Mouse (Mus musculus) MEL (cell line): ENCODE measurements around the gene Dock4. TPM values are rescaled to one million over a fixed set of nuclear protein-coding genes. Genes with fewer than 3 reads are reported as not detected.
A peak's percentile ranks its signal among the peaks of the same experiment; 100 is the strongest.

Experiments used
- DNase-seq: peaks from one replicate; pipeline ENCODE4 v3.0.0; 2011; ENCODE audit warnings: low read depth, low spot score
- H3K27ac ChIP-seq: 2 replicates; pipeline ENCODE4 v1.5.1; 2012; ENCODE audit warnings: low read depth, mild to moderate bottlenecking, control low read depth, low read length, moderate library complexity; ENCODE audit not compliant: control insufficient read depth
- H3K27me3 ChIP-seq, 2 experiments: fragments of 150-350 bp in 1 of 2; sonication (generic) in 1 of 2; 2 replicates each; pipeline ENCODE4 v1.6.1; 2012; ENCODE audit warnings: low read length in 2 of 2, mild to moderate bottlenecking in 2 of 2, improper control_type of control experiment in 1 of 2, moderate library complexity in 1 of 2; ENCODE audit not compliant: insufficient read depth in 2 of 2, control insufficient read depth in 1 of 2
- H3K36me3 ChIP-seq, 2 experiments: 2 replicates each; pipeline ENCODE4 v1.6.1; 2012 to 2014; ENCODE audit warnings: low read length in 2 of 2, improper control_type of control experiment in 1 of 2, inconsistent platforms in 1 of 2, mild to moderate bottlenecking in 1 of 2; ENCODE audit not compliant: insufficient read depth in 2 of 2, control insufficient read depth in 1 of 2
- H3K4me1 ChIP-seq, 2 experiments: fragments of 150-350 bp in 1 of 2; sonication (generic) in 1 of 2; 2 replicates each; pipeline ENCODE4 v1.6.1; 2012; ENCODE audit warnings: low read length in 2 of 2, improper control_type of control experiment in 1 of 2, mild to moderate bottlenecking in 1 of 2; ENCODE audit not compliant: insufficient read depth in 2 of 2, control insufficient read depth in 1 of 2
- H3K4me3 ChIP-seq, 2 experiments: fragments of 150-350 bp in 1 of 2; sonication (generic) in 1 of 2; 2 replicates each; pipeline ENCODE4 v1.5.1; 2012; ENCODE audit warnings: low read depth in 2 of 2, low read length in 2 of 2, mild to moderate bottlenecking in 2 of 2, moderate library complexity in 2 of 2, control low read depth in 1 of 2, improper control_type of control experiment in 1 of 2; ENCODE audit not compliant: control insufficient read depth in 1 of 2, insufficient read depth in 1 of 2
- H3K79me2 ChIP-seq: 2 replicates; pipeline ENCODE4 v1.6.1; 2012; ENCODE audit warnings: mild to moderate bottlenecking, low read length, moderate library complexity; ENCODE audit not compliant: control insufficient read depth, poor library complexity, insufficient read depth
- H3K9ac ChIP-seq: 2 replicates; pipeline ENCODE4 v1.6.1; 2012; ENCODE audit warnings: low read depth, mild to moderate bottlenecking, control low read depth, low read length, moderate library complexity; ENCODE audit not compliant: control insufficient read depth, poor library complexity, severe bottlenecking
- H3K9me3 ChIP-seq: fragments of 150-350 bp; sonication (generic); replicated peaks from 2 replicates; pipeline ENCODE4 v1.6.1; 2012; ENCODE audit warnings: mild to moderate bottlenecking, low read length, improper control_type of control experiment, moderate library complexity; ENCODE audit not compliant: insufficient read depth
- CTCF ChIP-seq, 3 experiments: IDR thresholded peaks in 2 of 3; conservative IDR thresholded peaks in 1 of 3; 2 replicates each; pipeline ENCODE4 v1.5.1; 2011 to 2012; ENCODE audit warnings: low read length in 3 of 3, low read depth in 2 of 3, mild to moderate bottlenecking in 2 of 3, improper control_type of control experiment in 1 of 3, inconsistent platforms in 1 of 3, mixed read lengths in 1 of 3, moderate library complexity in 1 of 3; ENCODE audit not compliant: control insufficient read depth in 1 of 3, insufficient read depth in 1 of 3, poor library complexity in 1 of 3, severe bottlenecking in 1 of 3
- ELF1 ChIP-seq: IDR thresholded peaks from 2 replicates; pipeline ENCODE4 v1.6.1; 2014; ENCODE audit warnings: low read depth, mild to moderate bottlenecking, inconsistent platforms, low read length, improper control_type of control experiment, moderate library complexity
- EP300 ChIP-seq, 2 experiments: IDR thresholded peaks; 2 replicates each; pipeline ENCODE4 v1.6.1; 2011; ENCODE audit warnings: improper control_type of control experiment in 2 of 2, low read length in 2 of 2, low read depth in 1 of 2, mild to moderate bottlenecking in 1 of 2
- ETS1 ChIP-seq: IDR thresholded peaks from 2 replicates; pipeline ENCODE4 v1.6.1; 2012; ENCODE audit warnings: low read depth, mild to moderate bottlenecking, inconsistent platforms, low read length, improper control_type of control experiment, moderate library complexity
- GABPA ChIP-seq: IDR thresholded peaks from 2 replicates; pipeline ENCODE4 v1.6.1; 2012; ENCODE audit warnings: low read depth, mild to moderate bottlenecking, inconsistent platforms, low read length, improper control_type of control experiment, moderate library complexity
- GATA1 ChIP-seq: IDR thresholded peaks from 2 replicates; pipeline ENCODE4 v1.6.1; 2011; ENCODE audit warnings: low read depth, low read length, improper control_type of control experiment
- JUND ChIP-seq: IDR thresholded peaks from 2 replicates; pipeline ENCODE4 v1.6.1; 2011; ENCODE audit warnings: low read depth, mild to moderate bottlenecking, improper control_type of control experiment, low read length
- KAT2A ChIP-seq: conservative IDR thresholded peaks from 2 replicates; pipeline ENCODE4 v1.6.1; 2012; ENCODE audit warnings: low read depth, low read length, improper control_type of control experiment, inconsistent platforms
- MAFK ChIP-seq: IDR thresholded peaks from 2 replicates; pipeline ENCODE4 v1.6.1; 2011; ENCODE audit warnings: low read depth, mild to moderate bottlenecking, low read length, improper control_type of control experiment, borderline replicate concordance
- MAX ChIP-seq: IDR thresholded peaks from 2 replicates; pipeline ENCODE4 v1.6.1; 2011; ENCODE audit warnings: low read length, improper control_type of control experiment
- MEF2A ChIP-seq: IDR thresholded peaks from 2 replicates; pipeline ENCODE4 v1.6.1; 2014; ENCODE audit warnings: low read depth, mild to moderate bottlenecking, inconsistent platforms, low read length, improper control_type of control experiment; ENCODE audit not compliant: poor library complexity, insufficient replicate concordance, severe bottlenecking; ENCODE audit errors: extremely low read depth
- MYB ChIP-seq: IDR thresholded peaks from 2 replicates; pipeline ENCODE4 v1.6.1; 2011; ENCODE audit warnings: mild to moderate bottlenecking, low read depth, low read length, improper control_type of control experiment
- NELFE ChIP-seq: IDR thresholded peaks from 2 replicates; pipeline ENCODE4 v1.6.1; 2011; ENCODE audit warnings: low read depth, low read length, improper control_type of control experiment
- POLR2AphosphoS2 ChIP-seq: IDR thresholded peaks from 2 replicates; pipeline ENCODE4 v1.6.1; 2011; ENCODE audit warnings: low read length, improper control_type of control experiment
- RAD21 ChIP-seq: IDR thresholded peaks from 2 replicates; pipeline ENCODE4 v1.6.1; 2011; ENCODE audit warnings: mild to moderate bottlenecking, low read depth, low read length, improper control_type of control experiment
- SIN3A ChIP-seq: IDR thresholded peaks from 2 replicates; pipeline ENCODE4 v1.6.1; 2012; ENCODE audit warnings: low read length, improper control_type of control experiment, inconsistent platforms
- SMC3 ChIP-seq: IDR thresholded peaks from 2 replicates; pipeline ENCODE4 v1.6.1; 2011; ENCODE audit warnings: low read depth, low read length, improper control_type of control experiment
- TCF12 ChIP-seq: IDR thresholded peaks from 2 replicates; pipeline ENCODE4 v1.6.1; 2014; ENCODE audit warnings: low read depth, mild to moderate bottlenecking, inconsistent platforms, low read length, improper control_type of control experiment, moderate library complexity
- UBTF ChIP-seq: IDR thresholded peaks from 2 replicates; pipeline ENCODE4 v1.6.1; 2012; ENCODE audit warnings: low read depth, mild to moderate bottlenecking, inconsistent platforms, low read length, improper control_type of control experiment, moderate library complexity, borderline replicate concordance; ENCODE audit not compliant: insufficient read depth
- USF2 ChIP-seq, 2 experiments: IDR thresholded peaks; 2 replicates each; pipeline ENCODE4 v1.6.1; 2011 to 2012; ENCODE audit warnings: improper control_type of control experiment in 2 of 2, low read length in 2 of 2, borderline replicate concordance in 1 of 2, inconsistent platforms in 1 of 2, low read depth in 1 of 2, mild to moderate bottlenecking in 1 of 2; ENCODE audit not compliant: insufficient read depth in 1 of 2
- ZC3H11A ChIP-seq: IDR thresholded peaks from 2 replicates; pipeline ENCODE4 v1.6.1; 2012; ENCODE audit warnings: low read depth, mild to moderate bottlenecking, inconsistent platforms, low read length, improper control_type of control experiment
- ZKSCAN1 ChIP-seq: IDR thresholded peaks from 2 replicates; pipeline ENCODE4 v1.6.1; 2012; ENCODE audit warnings: low read depth, mild to moderate bottlenecking, inconsistent platforms, low read length, improper control_type of control experiment, moderate library complexity
- ZNF384 ChIP-seq: IDR thresholded peaks from 2 replicates; pipeline ENCODE4 v1.6.1; 2012; ENCODE audit warnings: low read depth, mild to moderate bottlenecking, inconsistent platforms, low read length, improper control_type of control experiment
- polyA plus RNA-seq, 2 experiments: library from polyadenylated mRNA; stranded (reverse) in 1 of 2; unstranded in 1 of 2; fragments of >175 nt in 1 of 2; fragments of >200 nt in 1 of 2; gene quantifications; 2 replicates each; pipeline versions ENCODE4 v1.2.1 to v1.2.4; 2012; ENCODE audit warnings: low replicate concordance in 2 of 2, low read depth in 1 of 2; ENCODE audit not compliant: insufficient read length in 2 of 2, insufficient read depth in 1 of 2, missing spikeins in 1 of 2
- total RNA-seq: library from RNA; depleted of rRNA; stranded (reverse); fragments of 300-350 nt; gene quantifications from 2 replicates; pipeline ENCODE4 v1.2.3, GENCODE M21; 2012

Dock4 gene
- total and polyA plus RNA-seq, 3 experiments, result 0.08 to 0.17 TPM; not detected in 1

GRCm38 (mm10) chr12:40832157-40832556 is 386.4 kb downstream of the Dock4 start:
- Histone ChIP-seq H3K4me3 (no peak overlapping the region), H3K9me3 (no peaks in the 10 kb centered on the region), H3K79me2 (no peaks in the 10 kb centered on the region), H3K9ac (no peak overlapping the region), H3K27me3 (no peaks in the 10 kb centered on the region), H3K27ac (no peak overlapping the region), H3K36me3 (no peaks in the 10 kb centered on the region), H3K4me1 (no peaks in the 10 kb centered on the region; a peak in 1 of 4 replicates)
- no peak for TF ChIP-seq SIN3A
- TF ChIP-seq CTCF (IDR thresholded peaks at IDR 0.05 in 2 of 3, conservative IDR thresholded peaks at IDR 0.05 in 1 of 3; ENCODE audit: control insufficient read depth in 1 of 3, insufficient read depth in 1 of 3, low read depth in 2 of 3, low read length in 3 of 3, poor library complexity in 1 of 3, severe bottlenecking in 1 of 3), result peak; percentile 53 to 82 (median 72)
- peak; percentile 91 for TF ChIP-seq RAD21
- peak; percentile 62 for TF ChIP-seq ZC3H11A
- TF ChIP-seq MYB, result no peak
- TF ChIP-seq GABPA, result no peak
- TF ChIP-seq SMC3, result peak; percentile 71
- DNase-seq, result peak; percentile 63

GRCm38 (mm10) chr12:40836924-40837323 is 391.2 kb downstream of the Dock4 start:
- Histone ChIP-seq H3K9me3 (no peaks in the 10 kb centered on the region), H3K9ac (no peak overlapping the region), H3K4me3 (no peak overlapping the region), H3K27ac (no peak overlapping the region), H3K4me1 (no peaks in the 10 kb centered on the region; a peak in 1 of 4 replicates), H3K79me2 (no peaks in the 10 kb centered on the region), H3K27me3 (no peaks in the 10 kb centered on the region), H3K36me3 (no peaks in the 10 kb centered on the region)
- TF ChIP-seq MYB (no peak), KAT2A (no peak), MAFK (no peak), ZNF384 (no peak), TCF12 (no peak), CTCF (IDR thresholded peaks at IDR 0.05 in 2 of 3, conservative IDR thresholded peaks at IDR 0.05 in 1 of 3; ENCODE audit: control insufficient read depth in 1 of 3, insufficient read depth in 1 of 3, low read depth in 2 of 3, low read length in 3 of 3, poor library complexity in 1 of 3, severe bottlenecking in 1 of 3) (no peak), UBTF (no peak), ZKSCAN1 (no peak), SMC3 (no peak)
- no peak for DNase-seq

GRCm38 (mm10) chr12:40837597-40838337 is 392.0 kb downstream of the Dock4 start:
- H3K36me3 ChIP-seq, result no peaks in the 10 kb centered on the region
- H3K4me3 ChIP-seq, result no peak overlapping the region
- H3K9ac ChIP-seq, result no peak overlapping the region
- H3K79me2 ChIP-seq, result no peaks in the 10 kb centered on the region
- no peak overlapping the region for H3K27ac ChIP-seq
- no peaks in the 10 kb centered on the region for H3K27me3 ChIP-seq
- DNase-seq, result peak; percentile 69
- H3K9me3 ChIP-seq, result no peaks in the 10 kb centered on the region
- H3K4me1 ChIP-seq, result no peaks in the 10 kb centered on the region; a peak in 2 of 4 replicates
- TF ChIP-seq POLR2AphosphoS2 (no peak), MEF2A (no peak), RAD21 (no peak; the same call in none of the 2 replicates), ZC3H11A (peak; percentile 94), USF2 (IDR thresholded peaks at IDR 0.05; ENCODE audit: borderline replicate concordance in 1 of 2, insufficient read depth in 1 of 2, low read depth in 1 of 2, low read length in 2 of 2) (no peak), EP300 (IDR thresholded peaks at IDR 0.05; ENCODE audit: low read depth in 1 of 2, low read length in 2 of 2) (no peak), ELF1 (no peak), GATA1 (no peak), MYB (no peak), MAX (peak; percentile 56), MAFK (no peak), NELFE (no peak), ZNF384 (no peak), ETS1 (no peak), JUND (no peak)
